Mouse (Mus musculus) liver, postnatal 0 days (tissue): ENCODE results near the gene Gch1. TPM values are rescaled to one million over a fixed set of nuclear protein-coding genes. Genes with fewer than 3 reads are reported as not detected.

Source experiments
- ATAC-seq: fragments of 200-750 bp; cut with Nextera tagmentation; 2 replicates; pipeline ENCODE4 v1.8.0; 2017; ENCODE audit warnings: mild to moderate bottlenecking, moderate library complexity
- DNase-seq: peaks from one replicate; pipeline ENCODE4 v3.0.0-alpha.2; 2016
- H3K27ac ChIP-seq: fragments of 300-500 bp; sonication (generic); 2 replicates; pipeline ENCODE4 v1.5.1; 2014; ENCODE audit warnings: antibody characterized with exemption, moderate library complexity, mild to moderate bottlenecking, low read depth
- H3K27me3 ChIP-seq: fragments of 300-500 bp; sonication (generic); 2 replicates; pipeline ENCODE4 v1.6.1; 2014; ENCODE audit warnings: low read length, control low read depth, mixed read lengths; ENCODE audit not compliant: insufficient read depth
- H3K36me3 ChIP-seq: fragments of 300-500 bp; sonication (generic); replicated peaks from 2 replicates; pipeline ENCODE4 v1.6.1; 2014; ENCODE audit warnings: mild to moderate bottlenecking, control low read depth, low read length, moderate library complexity, mixed read lengths; ENCODE audit not compliant: insufficient read depth
- H3K4me1 ChIP-seq: fragments of 300-500 bp; sonication (generic); 2 replicates; pipeline ENCODE4 v1.6.1; 2014; ENCODE audit warnings: antibody characterized with exemption, mild to moderate bottlenecking, control low read depth; ENCODE audit not compliant: insufficient read depth
- H3K4me2 ChIP-seq: fragments of 300-500 bp; sonication (generic); 2 replicates; pipeline ENCODE4 v1.6.1; 2014; ENCODE audit warnings: low read depth, mild to moderate bottlenecking, low read length, moderate library complexity, mixed read lengths
- H3K4me3 ChIP-seq: fragments of 300-500 bp; sonication (generic); 2 replicates; pipeline ENCODE4 v1.5.1; 2014; ENCODE audit warnings: low read depth, low read length
- H3K9ac ChIP-seq: fragments of 300-500 bp; sonication (generic); replicated peaks from 2 replicates; pipeline ENCODE4 v1.6.1; 2014; ENCODE audit warnings: mild to moderate bottlenecking, moderate library complexity
- H3K9me3 ChIP-seq: fragments of 300-500 bp; sonication (generic); 2 replicates; pipeline ENCODE4 v1.6.1; 2016; ENCODE audit warnings: mild to moderate bottlenecking, control low read depth, low read length, mixed read lengths
- CTCF ChIP-seq: sonication (generic); IDR thresholded peaks from 2 replicates; pipeline ENCODE4 v1.5.1; 2016; ENCODE audit warnings: antibody characterized with exemption, low read depth
- EP300 ChIP-seq: IDR thresholded peaks from 2 replicates; pipeline ENCODE4 v1.6.1; 2016; ENCODE audit warnings: antibody characterized with exemption, low read depth, mild to moderate bottlenecking
- WGBS: fragments of 180-500 bp; shearing (Covaris S2); extraction: QIAGEN DNeasy Blood & Tissue Kit; methylation state at CpG from one replicate; pipeline ENCODE4 v1.1.7; 2014; ENCODE audit not compliant: insufficient replicate concordance; 5-methylcytosine and 5-hydroxymethylcytosine counted together
- polyA plus RNA-seq: library from polyadenylated mRNA; unstranded; fragments of >200 nt; fragmentation: Nextera tagmentation; extraction: Ambion mirVana; gene quantifications from 2 replicates; pipeline ENCODE4 v1.2.1, GENCODE M21; 2015

Gch1 gene
- polyA plus RNA-seq, 1 experiment from 2014 or later, result 29.6 TPM

GRCm38 (mm10) chr14:47220231-47221025 lies 31.2 kb upstream of the Gch1 start:
- TF ChIP-seq CTCF (no peak), EP300 (no peak)
- 79% methylated on average over 8 of the region's 8 CpGs for WGBS
- Histone ChIP-seq H3K4me1 (no peaks in the 10 kb centered on the region), H3K36me3 (no peaks in the 10 kb centered on the region), H3K4me2 (no peak overlapping the region), H3K9me3 (no peaks in the 10 kb centered on the region), H3K27me3 (no peaks in the 10 kb centered on the region), H3K4me3 (no peak overlapping the region), H3K27ac (no peak overlapping the region), H3K9ac (no peak overlapping the region)
- no peak for ATAC-seq
- DNase-seq, result no peak

- no peak overlapping the region for H3K27ac ChIP-seq
- H3K36me3 ChIP-seq, result no peaks in the 10 kb centered on the region
- no peak overlapping the region for H3K4me2 ChIP-seq
- DNase-seq, result no peak
- TF ChIP-seq EP300, result no peak
- no peak for TF ChIP-seq CTCF
- no peaks in the 10 kb centered on the region for H3K4me1 ChIP-seq
- H3K4me3 ChIP-seq, result no peak overlapping the region
- no peaks in the 10 kb centered on the region for H3K9me3 ChIP-seq
- no peak for ATAC-seq
- no peak overlapping the region for H3K9ac ChIP-seq
- 84% methylated on average over 9 of the region's 9 CpGs for WGBS
- no peaks in the 10 kb centered on the region for H3K27me3 ChIP-seq
Observed at GRCm38 (mm10) chr14:47218766-47219606, 29.8 kb upstream of the Gch1 start.

- H3K4me1 ChIP-seq, result no peaks in the 10 kb centered on the region
- ATAC-seq (no peak), DNase-seq (no peak)
- H3K4me3 ChIP-seq, result no peak overlapping the region
- H3K27ac ChIP-seq, result no peak overlapping the region
- H3K27me3 ChIP-seq, result no peaks in the 10 kb centered on the region
- H3K9ac ChIP-seq, result no peak overlapping the region
- TF ChIP-seq EP300 (no peak), CTCF (no peak)
- H3K36me3 ChIP-seq, result no peaks in the 10 kb centered on the region
- no peak overlapping the region for H3K4me2 ChIP-seq
- 66% methylated on average over 2 of the region's 2 CpGs for WGBS
- no peaks in the 10 kb centered on the region for H3K9me3 ChIP-seq
Observed at GRCm38 (mm10) chr14:47216541-47216940, 27.3 kb upstream of the Gch1 start.

GRCm38 (mm10) chr14:47214367-47214766 lies 25.2 kb upstream of the Gch1 start:
- H3K36me3 ChIP-seq, result no peaks in the 10 kb centered on the region
- H3K4me2 ChIP-seq, result no peak overlapping the region
- H3K4me3 ChIP-seq, result no peak overlapping the region
- 64% methylated on average over 5 of the region's 5 CpGs for WGBS
- no peak overlapping the region for H3K9ac ChIP-seq
- no peak for DNase-seq
- no peaks in the 10 kb centered on the region for H3K27me3 ChIP-seq
- H3K27ac ChIP-seq, result no peak overlapping the region
- no peaks in the 10 kb centered on the region for H3K4me1 ChIP-seq
- TF ChIP-seq CTCF (no peak), EP300 (no peak)
- no peak for ATAC-seq
- H3K9me3 ChIP-seq, result no peaks in the 10 kb centered on the region

- DNase-seq, result no peak
- Histone ChIP-seq H3K27me3 (no peaks in the 10 kb centered on the region), H3K36me3 (no peaks in the 10 kb centered on the region), H3K9me3 (no peaks in the 10 kb centered on the region), H3K9ac (no peak overlapping the region), H3K4me3 (no peak overlapping the region), H3K27ac (no peak overlapping the region), H3K4me1 (no peaks in the 10 kb centered on the region), H3K4me2 (no peak overlapping the region)
- ATAC-seq, result no peak
- WGBS, result 75% methylated on average over 4 of the region's 4 CpGs
- TF ChIP-seq EP300, result no peak
- no peak for TF ChIP-seq CTCF
Observed at GRCm38 (mm10) chr14:47213305-47213704, 24.1 kb upstream of the Gch1 start.

GRCm38 (mm10) chr14:47209669-47210164 lies 20.5 kb upstream of the Gch1 start:
- no peaks in the 10 kb centered on the region for H3K27me3 ChIP-seq
- no peaks in the 10 kb centered on the region for H3K36me3 ChIP-seq
- DNase-seq (no peak), ATAC-seq (no peak)
- no peak overlapping the region for H3K9ac ChIP-seq
- TF ChIP-seq EP300 (no peak), CTCF (no peak)
- H3K4me1 ChIP-seq, result no peaks in the 10 kb centered on the region
- H3K9me3 ChIP-seq, result no peaks in the 10 kb centered on the region
- H3K4me3 ChIP-seq, result no peak overlapping the region
- no peak overlapping the region for H3K27ac ChIP-seq
- 73% methylated on average over 4 of the region's 4 CpGs for WGBS
- H3K4me2 ChIP-seq, result no peak overlapping the region
